Mouse (Mus musculus) forebrain, postnatal 0 days (tissue): ENCODE results near the gene Pde7b. TPM values are rescaled to one million over a fixed set of nuclear protein-coding genes. Genes with fewer than 3 reads are reported as not detected.

Source experiments
- ATAC-seq: fragments of 200-750 bp; cut with Nextera tagmentation; 2 replicates; pipeline ENCODE4 v1.8.0; 2017; ENCODE audit warnings: mild to moderate bottlenecking, moderate library complexity
- DNase-seq: peaks from one replicate; pipeline ENCODE4 v3.0.0-alpha.2; 2015
- H3K27ac ChIP-seq: fragments of 300-500 bp; sonication (generic); 2 replicates; pipeline ENCODE4 v1.5.1; 2014; ENCODE audit warnings: low read depth, mild to moderate bottlenecking, antibody characterized with exemption, low read length, moderate library complexity, mixed read lengths
- H3K27me3 ChIP-seq: fragments of 300-500 bp; sonication (generic); 2 replicates; pipeline ENCODE4 v1.6.1; 2014; ENCODE audit warnings: mild to moderate bottlenecking, low read length, mixed read lengths; ENCODE audit not compliant: insufficient read depth
- H3K36me3 ChIP-seq: fragments of 300-500 bp; sonication (generic); 2 replicates; pipeline ENCODE4 v1.6.1; 2014; ENCODE audit warnings: mild to moderate bottlenecking, moderate library complexity; ENCODE audit not compliant: insufficient read depth
- H3K4me1 ChIP-seq: fragments of 300-500 bp; sonication (generic); 2 replicates; pipeline ENCODE4 v1.6.1; 2014; ENCODE audit warnings: antibody characterized with exemption; ENCODE audit not compliant: insufficient read depth
- H3K4me2 ChIP-seq: fragments of 300-500 bp; sonication (generic); 2 replicates; pipeline ENCODE4 v1.6.1; 2014; ENCODE audit warnings: low read depth, mild to moderate bottlenecking, moderate library complexity
- H3K4me3 ChIP-seq: fragments of 300-500 bp; sonication (generic); 2 replicates; pipeline ENCODE4 v1.5.1; 2014; ENCODE audit warnings: low read depth, low read length, mixed read lengths
- H3K9ac ChIP-seq: fragments of 300-500 bp; sonication (generic); 2 replicates; pipeline ENCODE4 v1.6.1; 2014; ENCODE audit warnings: mild to moderate bottlenecking
- H3K9me3 ChIP-seq: fragments of 300-500 bp; sonication (generic); 2 replicates; pipeline ENCODE4 v1.6.1; 2016; ENCODE audit warnings: low read length
- CTCF ChIP-seq: sonication (generic); IDR thresholded peaks from 2 replicates; pipeline ENCODE4 v1.5.1; 2016; ENCODE audit warnings: antibody characterized with exemption, control low read depth, low read depth
- WGBS: fragments of 180-500 bp; shearing (Covaris S2); extraction: QIAGEN DNeasy Blood & Tissue Kit; methylation state at CpG from one replicate; pipeline ENCODE4 v1.1.7; 2014; 5-methylcytosine and 5-hydroxymethylcytosine counted together
- polyA plus RNA-seq: library from polyadenylated mRNA; unstranded; fragments of >200 nt; fragmentation: Nextera tagmentation; extraction: Ambion mirVana; gene quantifications from 2 replicates; pipeline ENCODE4 v1.2.1, GENCODE M21; 2015
- total RNA-seq: library from RNA; depleted of rRNA; stranded (reverse); fragments of >200 nt; gene quantifications from 2 replicates; pipeline ENCODE4 v1.2.3, GENCODE M21; 2014

Pde7b gene
- total and polyA plus RNA-seq, 2 experiments from 2014 or later = 2.4 to 9.4 TPM

DNA sequence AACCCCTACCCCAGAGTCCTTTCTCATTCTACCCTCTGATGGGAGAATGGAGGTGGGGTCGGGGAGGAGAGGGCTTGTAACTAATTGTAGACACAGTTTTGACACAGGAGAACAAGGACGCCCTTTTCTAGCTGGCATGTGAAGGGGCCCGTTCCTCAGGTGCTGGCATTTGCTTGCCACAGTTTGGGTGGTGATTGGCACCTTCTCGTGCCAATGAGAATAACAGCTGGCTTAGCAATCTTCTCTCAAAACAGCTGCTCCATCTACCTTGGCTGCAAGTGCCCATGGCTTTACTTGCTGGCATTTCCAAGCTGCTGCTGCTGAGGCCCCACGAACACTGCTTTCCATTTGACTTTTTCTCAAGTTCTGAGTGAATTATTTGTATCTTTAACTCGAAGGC is 223.7 kb downstream of the Pde7b start:
- Histone ChIP-seq H3K27ac (no peak overlapping the region), H3K27me3 (no peaks in the 10 kb centered on the region), H3K9ac (no peak overlapping the region), H3K36me3 (no peaks in the 10 kb centered on the region), H3K9me3 (no peaks in the 10 kb centered on the region), H3K4me3 (no peak overlapping the region), H3K4me1 (no peaks in the 10 kb centered on the region), H3K4me2 (no peak overlapping the region)
- no peak for TF ChIP-seq CTCF
- ATAC-seq (no peak), DNase-seq (no peak)
- WGBS = 80% methylated on average over 6 of the region's 6 CpGs

GRCm38 (mm10) chr10:20495051-20495450 is 229.8 kb downstream of the Pde7b start:
- no peak for ATAC-seq

GRCm38 (mm10) chr10:20493826-20494455 is 230.9 kb downstream of the Pde7b start:
- TF ChIP-seq CTCF = no peak
- Histone ChIP-seq H3K27ac (no peak overlapping the region), H3K36me3 (no peaks in the 10 kb centered on the region), H3K4me3 (no peak overlapping the region), H3K9ac (no peak overlapping the region), H3K4me2 (no peak overlapping the region), H3K9me3 (no peaks in the 10 kb centered on the region), H3K27me3 (no peaks in the 10 kb centered on the region), H3K4me1 (peaks cover 8% of the 10 kb centered on the region)
- WGBS = 88% methylated on average over 5 of the region's 5 CpGs
- ATAC-seq (no peak), DNase-seq (no peak)

More at GRCm38 (mm10) chr10:20495051-20495450, 229.8 kb downstream of the Pde7b start:
- 83% methylated on average over 4 of the region's 4 CpGs for WGBS
- peaks cover 8% of the 10 kb centered on the region for H3K4me1 ChIP-seq
- H3K4me3 ChIP-seq = no peak overlapping the region
- H3K36me3 ChIP-seq = no peaks in the 10 kb centered on the region
- H3K4me2 ChIP-seq = no peak overlapping the region
- H3K27ac ChIP-seq = no peak overlapping the region
- no peaks in the 10 kb centered on the region for H3K9me3 ChIP-seq
- no peak overlapping the region for H3K9ac ChIP-seq
- no peak for DNase-seq
- H3K27me3 ChIP-seq = no peaks in the 10 kb centered on the region
- TF ChIP-seq CTCF = no peak

- H3K9ac ChIP-seq = no peak overlapping the region
- WGBS = 48% methylated on average over 11 of the region's 11 CpGs
- H3K4me1 ChIP-seq = peaks cover 8% of the 10 kb centered on the region
- H3K27ac ChIP-seq = peak overlapping the region; percentile 50; the same call in 1 of the 2 replicates
- no peak overlapping the region for H3K4me2 ChIP-seq
- H3K4me3 ChIP-seq = no peak overlapping the region
- H3K36me3 ChIP-seq = no peaks in the 10 kb centered on the region
- H3K27me3 ChIP-seq = no peaks in the 10 kb centered on the region
- DNase-seq (peak; percentile 36), ATAC-seq (peak; percentile 83)
- TF ChIP-seq CTCF = no peak
- H3K9me3 ChIP-seq = no peaks in the 10 kb centered on the region
These were observed 232.5 kb downstream of the Pde7b start for GRCm38 (mm10) chr10:20492216-20492964.

GRCm38 (mm10) chr10:20490775-20491174 is 234.1 kb downstream of the Pde7b start:
- no peak for ATAC-seq
- H3K4me3 ChIP-seq = no peak overlapping the region
- H3K36me3 ChIP-seq = no peaks in the 10 kb centered on the region
- WGBS = 68% methylated on average over 1 of the region's 1 CpGs
- no peak overlapping the region for H3K27ac ChIP-seq
- H3K9me3 ChIP-seq = no peaks in the 10 kb centered on the region
- no peak overlapping the region for H3K9ac ChIP-seq
- H3K4me1 ChIP-seq = peaks cover 8% of the 10 kb centered on the region
- DNase-seq = no peak
- no peak for TF ChIP-seq CTCF
- H3K4me2 ChIP-seq = no peak overlapping the region
- H3K27me3 ChIP-seq = no peaks in the 10 kb centered on the region

- H3K27ac ChIP-seq = no peak overlapping the region
- DNase-seq (no peak), ATAC-seq (no peak)
- 87% methylated on average over 8 of the region's 8 CpGs for WGBS
- no peak overlapping the region for H3K4me2 ChIP-seq
- no peaks in the 10 kb centered on the region for H3K27me3 ChIP-seq
- H3K9ac ChIP-seq = no peak overlapping the region
- no peaks in the 10 kb centered on the region for H3K36me3 ChIP-seq
- H3K4me3 ChIP-seq = no peak overlapping the region
- H3K4me1 ChIP-seq = peaks cover 8% of the 10 kb centered on the region
- no peak for TF ChIP-seq CTCF
- H3K9me3 ChIP-seq = no peaks in the 10 kb centered on the region
These were observed 234.6 kb downstream of the Pde7b start for GRCm38 (mm10) chr10:20490281-20490680.
